Mouse (Mus musculus) layer of hippocampus, adult 11-12 months (tissue): ENCODE measurements around the gene A830031A19Rik.

ENCODE experiments used
- DNase-seq: peaks from one replicate; pipeline ENCODE4 v3.0.0; 2022; ENCODE audit warnings: low spot score

A830031A19Rik gene

GRCm38 (mm10) chr11:24076821-24077730, 2.2 kb upstream of the A830031A19Rik start:
- DNase-seq: no peak

GRCm38 (mm10) chr11:24076127-24076650, 1.3 kb upstream of the A830031A19Rik start:
- peak; percentile 80 for DNase-seq

GRCm38 (mm10) chr11:24075486-24076126, 752 bp upstream of the A830031A19Rik start:
- no peak for DNase-seq

- no peak for DNase-seq
Measured at GRCm38 (mm10) chr11:24074021-24074591, 748 bp downstream of the A830031A19Rik start.

- DNase-seq: no peak
Measured at GRCm38 (mm10) chr11:24065313-24065712, 9.5 kb downstream of the A830031A19Rik start.

GRCm38 (mm10) chr11:24064221-24064620, 10.6 kb downstream of the A830031A19Rik start:
- no peak for DNase-seq

- no peak for DNase-seq
Measured at GRCm38 (mm10) chr11:24062495-24063096, 12.3 kb downstream of the A830031A19Rik start.

- no peak for DNase-seq
Measured at GRCm38 (mm10) chr11:24061819-24062218, 13.0 kb downstream of the A830031A19Rik start.

GRCm38 (mm10) chr11:24060428-24060827, 14.4 kb downstream of the A830031A19Rik start:
- no peak for DNase-seq

- no peak for DNase-seq
Measured at GRCm38 (mm10) chr11:24059137-24059536, 15.7 kb downstream of the A830031A19Rik start.

- no peak for DNase-seq
Measured at GRCm38 (mm10) chr11:24052882-24053281, 22.0 kb downstream of the A830031A19Rik start.

- DNase-seq: no peak
Measured at GRCm38 (mm10) chr11:24050032-24050757, 24.7 kb downstream of the A830031A19Rik start.

- peak; percentile 86 for DNase-seq
Measured at GRCm38 (mm10) chr11:24049226-24050031, 25.4 kb downstream of the A830031A19Rik start.

- no peak for DNase-seq
Measured at GRCm38 (mm10) chr11:24044025-24044424, 30.8 kb downstream of the A830031A19Rik start.

GRCm38 (mm10) chr11:24020760-24021159, 54.1 kb downstream of the A830031A19Rik start:
- no peak for DNase-seq

GRCm38 (mm10) chr11:24018783-24019182, 56.1 kb downstream of the A830031A19Rik start:
- DNase-seq: no peak

- DNase-seq: no peak
Measured at GRCm38 (mm10) chr11:24016647-24017179, 58.1 kb downstream of the A830031A19Rik start.

- no peak for DNase-seq
Measured at GRCm38 (mm10) chr11:24016049-24016448, 58.8 kb downstream of the A830031A19Rik start.

GRCm38 (mm10) chr11:24014642-24015041, 60.2 kb downstream of the A830031A19Rik start:
- no peak for DNase-seq

GRCm38 (mm10) chr11:24012301-24012700, 62.6 kb downstream of the A830031A19Rik start:
- DNase-seq: no peak
